Mouse (Mus musculus) left cerebral cortex, postnatal 4 days (tissue): Measurements from ENCODE around the gene Scn3a. TPM values are rescaled to one million over a fixed set of nuclear protein-coding genes. Genes with fewer than 3 reads are reported as not detected.

ENCODE experiments used
- DNase-seq: peaks from one replicate; pipeline ENCODE4 v3.0.0-alpha.2; 2022
- intact Hi-C: fragments of 180-260 bp; cut with DNase I; formaldehyde crosslinking; loops from one replicate; pipeline ENCODE4 v1.15.1; 2025
- total RNA-seq, 2 experiments: library from RNA; stranded (reverse); gene quantifications; 2 replicates each; pipeline ENCODE4 v1.2.3; 2021

Gene Scn3a
- 10 to 100 TPM; 94.8 to 96.6 TPM for total RNA-seq

- peak; percentile 50 for DNase-seq
- intact Hi-C loops = loop anchor here (2.0 kb wide), 1 partner anchor 152 kb away; no protein-coding TSS in a partner anchor
These were observed at the start of gene Scn3a for GRCm38 (mm10) chr2:65566793-65567787. Gene Scn3a (minus strand): TSS chr2:65567627.

- intact Hi-C loops = no loop called here
- DNase-seq = no peak
These were observed 44.5 kb upstream of the Scn3a start for GRCm38 (mm10) chr2:65611887-65612286.

GRCm38 (mm10) chr2:65607813-65608212 lies 40.4 kb upstream of the Scn3a start:
- intact Hi-C loops = no loop called here
- DNase-seq = no peak

GRCm38 (mm10) chr2:65587679-65588078 lies 20.3 kb upstream of the Scn3a start:
- DNase-seq = no peak
- intact Hi-C loops = no loop called here

- DNase-seq = no peak
- intact Hi-C loops = loop anchor here (2.0 kb wide), 1 partner anchor 153 kb away; no protein-coding TSS in a partner anchor
These were observed 498 bp upstream of the Scn3a start for GRCm38 (mm10) chr2:65567925-65568324.

GRCm38 (mm10) chr2:65563898-65564297 lies 3.5 kb downstream of the Scn3a start:
- DNase-seq = peak; percentile 27
- intact Hi-C loops = no loop called here

- intact Hi-C loops = no loop called here
- no peak for DNase-seq
These were observed 9.7 kb downstream of the Scn3a start for GRCm38 (mm10) chr2:65557719-65558118.

GRCm38 (mm10) chr2:65554662-65555061 lies 12.8 kb downstream of the Scn3a start:
- no peak for DNase-seq
- intact Hi-C loops = no loop called here

GRCm38 (mm10) chr2:65553473-65553872 lies 14.0 kb downstream of the Scn3a start:
- DNase-seq = no peak
- intact Hi-C loops = no loop called here

GRCm38 (mm10) chr2:65552727-65553126 lies 14.7 kb downstream of the Scn3a start:
- intact Hi-C loops = no loop called here
- no peak for DNase-seq

GRCm38 (mm10) chr2:65552222-65552621 lies 15.2 kb downstream of the Scn3a start:
- DNase-seq = no peak
- intact Hi-C loops = no loop called here

- intact Hi-C loops = no loop called here
- DNase-seq = no peak
These were observed 15.7 kb downstream of the Scn3a start for GRCm38 (mm10) chr2:65551736-65552135.

- intact Hi-C loops = no loop called here
- DNase-seq = no peak
These were observed 16.9 kb downstream of the Scn3a start for GRCm38 (mm10) chr2:65550564-65550963.

- intact Hi-C loops = no loop called here
- DNase-seq = no peak
These were observed 18.8 kb downstream of the Scn3a start for GRCm38 (mm10) chr2:65548665-65549064.

- intact Hi-C loops = no loop called here
- DNase-seq = peak; percentile 46
These were observed 20.1 kb downstream of the Scn3a start for GRCm38 (mm10) chr2:65547341-65547740.

GRCm38 (mm10) chr2:65542906-65543592 lies 24.4 kb downstream of the Scn3a start:
- intact Hi-C loops = no loop called here
- no peak for DNase-seq

GRCm38 (mm10) chr2:65541781-65542180 lies 25.6 kb downstream of the Scn3a start:
- intact Hi-C loops = no loop called here
- no peak for DNase-seq

GRCm38 (mm10) chr2:65538436-65538835 lies 29.0 kb downstream of the Scn3a start:
- intact Hi-C loops = no loop called here
- no peak for DNase-seq

GRCm38 (mm10) chr2:65532127-65532854 lies 35.1 kb downstream of the Scn3a start:
- intact Hi-C loops = no loop called here
- DNase-seq = no peak

- intact Hi-C loops = no loop called here
These were observed 38.3 kb downstream of the Scn3a start for GRCm38 (mm10) chr2:65529148-65529547.

GRCm38 (mm10) chr2:65516703-65517102 lies 50.7 kb downstream of the Scn3a start:
- no peak for DNase-seq
- intact Hi-C loops = no loop called here

More at GRCm38 (mm10) chr2:65529148-65529547, 38.3 kb downstream of the Scn3a start:
- DNase-seq = no peak
